1 mouse cellular context compared by ENCODE assay signal in the genomic region with DNA sequence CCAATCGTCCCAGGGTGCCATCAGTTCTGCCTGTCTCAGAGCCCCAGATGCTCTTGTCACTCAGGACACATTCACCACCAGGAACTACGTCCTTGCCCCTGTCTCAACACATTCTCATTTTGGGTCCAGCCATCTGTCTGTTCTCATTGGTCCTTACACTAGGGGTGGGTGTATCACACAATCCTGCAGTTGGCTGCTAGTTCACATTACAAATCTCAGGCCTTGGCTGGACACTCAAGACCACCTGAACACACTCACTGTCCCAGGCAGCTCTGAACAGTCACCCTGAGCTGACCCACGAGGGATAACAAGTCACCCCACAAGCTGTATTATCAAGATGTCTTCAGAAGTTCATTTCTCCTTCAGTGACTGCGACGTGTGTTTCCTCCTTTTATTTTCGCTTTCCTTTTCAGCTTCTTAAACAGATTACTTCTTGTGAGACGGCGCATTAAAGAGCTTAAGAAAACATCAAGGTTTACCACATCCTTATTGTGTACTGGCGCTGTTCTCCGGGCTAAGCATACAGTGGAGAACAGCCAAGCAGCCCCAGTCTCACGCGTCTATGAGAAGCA.
A peak's percentile ranks its signal among the peaks of the same experiment; 100 is the strongest.
TF ChIP-seq lines count a peak whose summit lies in the region.

No protein-coding gene starts in this region.

TF ChIP-seq in MEL, 35 proteins besides CTCF, POLR2A, EP300 and RAD21:
- no peak for TF ChIP-seq ZKSCAN1 (IDR thresholded peaks at IDR 0.05; ENCODE audit: low read depth, low read length)
- TF ChIP-seq CHD1 (IDR thresholded peaks at IDR 0.05; ENCODE audit: low read depth, low read length): no peak
- TF ChIP-seq ETS1 (IDR thresholded peaks at IDR 0.05; ENCODE audit: low read depth, low read length): peak; percentile 80
- no peak for TF ChIP-seq BHLHE40 (IDR thresholded peaks at IDR 0.05; ENCODE audit: borderline replicate concordance, low read depth, low read length)
- TF ChIP-seq E2F4 (IDR thresholded peaks at IDR 0.05; ENCODE audit: borderline replicate concordance, low read depth, low read length): no peak
- TF ChIP-seq ELF1 (IDR thresholded peaks at IDR 0.05; ENCODE audit: low read depth, low read length): no peak
- no peak for TF ChIP-seq MYB (IDR thresholded peaks at IDR 0.05; ENCODE audit: low read depth, low read length)
- TF ChIP-seq MXI1 (IDR thresholded peaks at IDR 0.05; ENCODE audit: low read depth, low read length): peak; percentile 63
- TF ChIP-seq CHD2 (IDR thresholded peaks at IDR 0.05; ENCODE audit: low read length): no peak
- TF ChIP-seq TCF12 (IDR thresholded peaks at IDR 0.05; ENCODE audit: low read depth, low read length): no peak
- TF ChIP-seq MEF2A (IDR thresholded peaks at IDR 0.05; ENCODE audit: extremely low read depth, insufficient replicate concordance, low read depth, low read length, poor library complexity, severe bottlenecking): no peak
- peak; percentile 88 for TF ChIP-seq SIN3A (IDR thresholded peaks at IDR 0.05; ENCODE audit: low read length)
- peak; percentile 55 for TF ChIP-seq RCOR1 (IDR thresholded peaks at IDR 0.05; ENCODE audit: low read depth, low read length)
- 0 out of 2 replicates have a peak, but pooled peaks have one; percentile 17 for TF ChIP-seq GATA1 (IDR thresholded peaks at IDR 0.05; ENCODE audit: low read depth, low read length)
- 0 out of 2 replicates have a peak, but pooled peaks have one; percentile 15 for TF ChIP-seq ZNF384 (IDR thresholded peaks at IDR 0.05; ENCODE audit: low read depth, low read length)
- TF ChIP-seq HCFC1 (IDR thresholded peaks at IDR 0.05; ENCODE audit: low read depth, low read length): peak; percentile 44
- no peak for TF ChIP-seq MAX (IDR thresholded peaks at IDR 0.05; ENCODE audit: low read length)
